Mouse (Mus musculus) G1E (cell line): ENCODE results near the gene Zfp459.
"Not testable (repeated sequence)": the region's sequence is repeated elsewhere in the genome, so short reads cannot be mapped to it uniquely, and the experiment has no call there.

Experiments
- CTCF ChIP-seq: IDR thresholded peaks from 2 replicates; pipeline ENCODE4 v1.5.1; 2012; ENCODE audit warnings: low read depth, low read length, inconsistent platforms, mixed read lengths
- GATA1 ChIP-seq: IDR thresholded peaks from 2 replicates; pipeline ENCODE4 v1.6.1; 2012; ENCODE audit warnings: borderline replicate concordance, low read length, inconsistent platforms, mixed read lengths
- GATA2 ChIP-seq: IDR thresholded peaks from 2 replicates; pipeline ENCODE4 v1.6.1; 2012; ENCODE audit warnings: low read depth, low read length, inconsistent platforms, borderline replicate concordance
- POLR2AphosphoS5 ChIP-seq: IDR thresholded peaks from 2 replicates; pipeline ENCODE4 v1.6.1; 2012; ENCODE audit warnings: low read depth, low read length, inconsistent platforms; ENCODE audit not compliant: insufficient replicate concordance
- TAL1 ChIP-seq: conservative IDR thresholded peaks from 2 replicates; pipeline ENCODE4 v1.6.1; 2012; ENCODE audit warnings: low read depth, low read length, inconsistent platforms, mixed read lengths

- not testable (repeated sequence) for TF ChIP-seq CTCF, GATA1, GATA2, POLR2AphosphoS5, TAL1
Measured at GRCm38 (mm10) chr13:67399183-67399903, 21.9 kb downstream of the Zfp459 start, which contains the start of gene Zfp429.
